Mouse (Mus musculus) c-Kit-positive CD71-positive TER-119-negative erythroid progenitor cells, embryonic 14.5 days (primary cell): ENCODE results near the gene Kl.

Experiments
- DNase-seq: peaks from one replicate; pipeline ENCODE4 v3.0.0-alpha.2; 2013; ENCODE audit warnings: low read depth

Gene Kl

DNA sequence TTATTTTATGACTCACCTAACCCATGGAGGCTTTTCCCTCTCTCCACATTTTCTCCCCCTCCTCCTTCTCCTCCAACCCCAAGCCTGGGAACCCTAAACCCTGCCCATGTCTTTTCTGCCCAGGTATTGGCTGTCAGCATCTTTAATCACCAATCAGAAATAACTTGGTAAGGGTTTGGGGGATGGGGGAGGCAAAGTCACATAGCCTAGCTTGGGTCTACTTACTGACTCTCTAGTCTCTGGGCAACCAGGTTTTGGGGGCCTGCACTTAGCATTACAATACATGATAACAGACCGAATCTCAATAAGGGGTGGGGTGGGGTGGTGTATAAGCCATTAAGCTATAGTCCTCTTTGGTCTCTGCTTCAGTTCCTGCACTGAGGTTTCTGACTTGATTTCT, 10.3 kb downstream of the Kl start:
- DNase-seq = no peak

DNA sequence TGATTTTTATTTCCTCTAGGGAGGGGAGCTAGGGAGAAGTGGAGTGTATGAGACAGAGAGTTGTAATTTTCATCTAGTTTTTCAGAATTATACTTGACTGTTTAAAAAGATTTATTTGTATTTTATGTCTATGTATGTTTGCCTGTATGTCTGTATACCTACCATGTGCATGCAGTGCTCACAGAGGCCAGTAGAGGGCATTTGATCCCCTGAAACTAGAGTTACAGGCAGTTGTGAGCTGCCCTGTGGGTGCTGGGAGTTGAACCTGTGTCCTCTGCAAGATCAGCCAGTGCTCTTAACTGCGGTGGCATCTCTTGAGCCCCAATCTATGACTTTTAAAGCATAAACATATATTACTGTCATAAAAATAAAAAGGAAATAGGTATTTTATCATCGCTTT, 15.5 kb downstream of the Kl start:
- DNase-seq = no peak

DNA sequence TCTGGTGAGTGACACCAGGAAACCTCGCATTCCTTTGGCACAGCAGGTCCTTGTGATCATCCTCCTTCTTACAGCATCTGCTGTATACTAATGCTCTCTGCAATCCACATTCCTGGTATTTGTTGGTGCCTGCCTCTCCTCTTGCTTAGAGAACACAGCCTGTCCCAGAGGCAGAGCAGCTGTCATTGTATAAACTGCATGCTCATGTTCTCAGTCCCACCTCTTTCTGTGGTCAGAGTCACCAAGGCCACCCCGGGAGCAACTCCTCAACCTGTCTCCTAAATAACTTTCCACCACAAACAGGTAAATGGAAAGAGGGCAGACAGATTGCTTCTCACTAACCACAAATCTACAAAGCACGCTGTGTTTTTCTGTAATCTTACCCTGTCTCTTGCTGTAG, 18.1 kb downstream of the Kl start:
- DNase-seq = no peak

DNA sequence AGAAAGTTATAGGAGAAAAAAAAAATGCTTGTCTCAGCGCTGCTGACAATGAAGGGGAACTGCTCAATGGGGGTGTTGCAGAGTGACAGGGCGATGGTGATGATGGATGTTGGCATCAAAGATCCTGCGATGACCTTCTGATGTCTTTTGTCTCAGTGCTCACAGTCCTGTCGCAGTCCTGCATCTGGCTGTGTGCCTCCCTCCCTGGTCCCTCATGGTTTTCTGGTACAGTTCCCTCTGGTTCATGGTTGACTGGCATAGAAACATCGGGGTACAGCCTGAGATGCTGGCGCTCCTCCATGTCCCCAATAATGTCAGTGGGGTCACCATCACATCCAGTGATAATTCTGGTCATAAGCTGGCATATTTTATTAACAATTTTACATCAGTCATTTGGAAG, 18.7 kb downstream of the Kl start:
- no peak for DNase-seq

DNA sequence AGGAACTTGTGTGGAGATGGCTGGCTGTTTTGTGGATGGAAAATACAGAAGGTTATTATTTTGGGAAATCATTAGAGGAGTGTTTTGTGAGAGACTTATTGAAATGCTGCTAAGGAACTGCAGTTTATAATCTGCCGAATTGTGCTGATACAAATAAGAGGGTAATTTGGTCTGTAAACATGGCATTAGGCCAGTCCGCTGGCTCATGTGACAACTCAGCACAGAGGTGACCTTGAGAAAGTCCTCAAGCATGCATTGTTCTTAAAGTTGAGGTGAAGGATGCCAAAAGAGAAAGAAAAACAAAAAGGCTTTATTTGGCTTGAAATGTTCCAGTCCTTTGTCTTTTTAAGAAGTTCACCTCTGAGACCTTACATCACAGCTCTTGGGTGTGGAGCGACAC, 21.8 kb downstream of the Kl start:
- DNase-seq = no peak

DNA sequence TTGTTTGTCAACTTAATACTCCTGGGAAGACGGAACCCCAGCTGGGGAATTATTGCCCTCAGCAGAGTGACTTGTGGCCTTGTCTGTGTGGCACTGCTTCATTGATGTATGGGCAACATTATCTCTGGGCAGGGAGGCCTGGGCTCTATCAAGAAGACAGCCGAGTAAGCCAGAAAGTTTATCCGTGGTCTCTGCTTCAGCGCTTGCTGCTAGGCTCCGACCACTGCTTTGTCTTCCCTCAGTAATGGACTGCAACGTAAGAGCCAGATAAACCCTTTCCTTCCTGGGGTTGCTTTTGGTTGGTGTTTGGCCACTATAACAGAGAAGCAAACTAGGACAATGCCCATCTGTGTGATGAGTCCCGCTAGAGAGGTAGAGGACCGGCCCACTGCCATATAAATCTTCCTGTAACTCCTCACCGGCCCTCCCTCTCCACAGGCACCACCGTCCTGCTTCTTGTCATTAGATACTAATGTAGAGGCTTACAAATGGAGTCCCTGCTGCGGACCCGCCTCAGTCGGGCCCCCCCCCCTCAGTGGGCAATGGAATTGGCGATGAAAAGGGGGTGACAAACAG, 25.1 kb downstream of the Kl start:
- no peak for DNase-seq

DNA sequence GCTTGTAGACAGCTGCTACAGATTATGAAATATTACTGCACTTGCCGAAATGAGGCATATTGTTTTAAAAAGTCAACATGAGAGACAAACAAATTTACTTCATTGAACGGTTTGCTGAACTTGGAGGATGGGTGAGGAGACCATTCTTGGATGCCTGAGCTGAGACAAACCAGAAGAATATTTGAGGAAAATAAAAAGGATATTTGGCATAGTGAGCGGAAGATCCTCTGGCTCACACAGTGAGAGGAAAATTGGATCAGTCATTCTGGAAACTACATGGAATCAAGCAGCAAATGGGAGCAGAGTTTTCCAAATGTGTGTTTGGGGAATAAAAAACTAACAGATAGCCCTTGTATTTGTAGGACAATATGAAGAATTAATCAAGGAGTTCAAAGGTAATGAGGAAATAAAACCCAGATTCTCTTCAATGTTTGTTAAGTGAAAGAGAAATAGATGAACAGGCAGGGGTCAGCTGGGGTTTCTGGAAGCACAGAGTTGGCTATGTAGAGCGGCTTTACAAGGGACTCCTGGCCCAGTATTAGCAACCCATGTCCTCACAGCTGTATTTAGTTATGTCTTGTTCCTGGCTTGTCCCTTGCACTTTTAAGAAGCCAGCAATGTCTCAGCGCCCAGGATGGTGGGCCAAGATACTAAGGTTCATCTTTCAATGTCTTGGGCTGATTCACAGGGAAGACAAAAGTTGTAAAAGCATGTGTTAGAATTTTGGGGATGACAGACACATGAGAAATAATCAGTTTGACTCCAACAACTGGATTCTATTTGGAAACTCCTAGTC, 27.1 kb downstream of the Kl start:
- no peak for DNase-seq

DNA sequence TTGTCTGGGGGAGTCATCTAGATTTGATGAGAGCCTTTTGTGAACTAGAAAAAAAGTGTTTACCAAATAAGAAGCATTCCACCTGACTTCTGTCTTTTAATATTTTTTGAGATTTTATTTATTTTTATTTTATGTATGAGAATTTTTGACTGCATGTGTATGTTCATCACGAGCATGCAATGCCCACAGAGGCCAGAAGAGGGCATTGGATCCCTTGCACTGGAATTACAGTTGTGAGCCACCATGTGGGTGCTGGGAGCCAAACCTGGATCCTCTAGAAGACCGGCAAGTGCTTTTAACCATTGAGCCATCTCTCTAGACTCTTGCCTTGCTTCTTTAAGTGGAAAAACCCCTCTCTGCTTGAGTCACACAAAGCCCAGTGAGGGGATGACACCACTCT, 29.7 kb downstream of the Kl start:
- DNase-seq = no peak

DNA sequence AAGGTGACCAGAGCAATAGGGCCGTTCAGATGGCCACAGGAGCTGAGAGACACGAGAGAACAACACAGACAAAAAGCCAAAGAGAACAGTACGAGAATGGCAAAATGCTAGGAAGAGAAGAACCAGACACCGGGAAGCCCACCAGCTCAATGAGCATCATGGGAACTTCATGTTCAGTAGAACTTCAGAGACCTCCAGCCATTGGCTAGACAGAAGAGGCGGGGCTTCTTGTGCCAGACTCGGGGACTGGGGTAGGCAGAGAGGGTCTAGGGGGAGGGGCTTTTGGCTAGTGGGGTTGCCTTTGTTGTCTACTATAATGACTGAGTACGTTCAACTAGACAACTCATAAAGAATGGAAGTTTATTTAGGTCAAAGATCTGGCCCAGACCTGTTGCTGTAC, 41.7 kb downstream of the Kl start:
- DNase-seq = no peak

DNA sequence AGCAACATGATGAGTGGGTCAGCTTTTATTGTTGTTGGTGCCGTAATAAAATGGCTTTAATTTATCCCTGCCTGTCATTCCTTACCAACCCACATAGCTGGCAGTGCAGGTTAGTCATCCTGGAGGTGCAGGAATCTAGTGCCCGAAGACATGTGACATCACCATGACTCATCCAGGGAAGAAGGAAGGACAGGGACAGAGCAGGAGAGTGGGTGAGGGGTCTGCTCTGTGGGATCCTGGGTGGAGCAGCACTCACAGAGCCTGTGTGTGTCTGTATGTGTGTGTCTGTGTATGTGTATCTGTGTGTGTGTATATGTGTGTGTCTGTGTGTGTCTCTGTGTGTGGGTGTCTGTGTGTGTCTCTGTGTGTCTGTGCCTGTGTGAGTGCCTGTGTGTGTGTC, 44.2 kb downstream of the Kl start:
- DNase-seq = no peak

DNA sequence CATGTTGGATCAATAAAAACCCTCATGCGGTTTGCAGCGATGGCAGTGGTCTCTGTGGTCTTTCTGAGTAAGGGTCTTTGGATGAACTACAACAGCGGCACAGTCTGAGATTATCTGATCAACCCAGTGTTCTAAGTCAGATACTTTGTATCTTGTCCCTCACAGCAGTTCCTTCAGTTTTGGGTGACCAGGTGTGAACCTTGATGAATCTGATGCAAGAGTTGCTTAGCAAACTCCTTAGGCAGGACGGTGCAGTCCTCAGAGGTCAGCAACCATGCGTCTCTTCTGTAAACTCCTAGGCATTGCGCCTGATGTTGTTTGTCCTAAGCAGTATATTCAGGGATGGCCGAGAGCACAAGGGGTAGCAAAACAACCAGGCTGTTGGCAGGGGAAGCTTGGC, 48.7 kb downstream of the Kl start:
- DNase-seq = no peak

DNA sequence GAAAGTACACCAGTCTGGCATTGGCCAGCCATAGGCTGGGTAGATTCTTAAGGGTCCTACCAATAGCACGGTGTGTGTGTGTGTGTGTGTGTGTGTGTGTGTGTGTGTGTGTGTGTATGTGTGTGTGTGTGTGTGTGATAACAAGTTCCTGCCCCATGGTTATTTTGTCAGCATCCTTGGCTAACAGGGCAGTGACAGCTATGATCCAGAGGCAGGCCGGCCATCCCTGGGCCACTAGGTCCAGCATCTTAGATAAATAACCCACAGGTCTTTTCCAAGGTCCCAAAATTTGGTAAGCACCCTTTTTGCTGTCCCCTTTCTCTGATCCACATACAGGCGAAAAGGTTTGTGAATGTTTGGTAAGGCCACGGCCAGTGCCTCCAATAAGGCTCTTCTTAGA, 49.6 kb downstream of the Kl start:
- no peak for DNase-seq

DNA sequence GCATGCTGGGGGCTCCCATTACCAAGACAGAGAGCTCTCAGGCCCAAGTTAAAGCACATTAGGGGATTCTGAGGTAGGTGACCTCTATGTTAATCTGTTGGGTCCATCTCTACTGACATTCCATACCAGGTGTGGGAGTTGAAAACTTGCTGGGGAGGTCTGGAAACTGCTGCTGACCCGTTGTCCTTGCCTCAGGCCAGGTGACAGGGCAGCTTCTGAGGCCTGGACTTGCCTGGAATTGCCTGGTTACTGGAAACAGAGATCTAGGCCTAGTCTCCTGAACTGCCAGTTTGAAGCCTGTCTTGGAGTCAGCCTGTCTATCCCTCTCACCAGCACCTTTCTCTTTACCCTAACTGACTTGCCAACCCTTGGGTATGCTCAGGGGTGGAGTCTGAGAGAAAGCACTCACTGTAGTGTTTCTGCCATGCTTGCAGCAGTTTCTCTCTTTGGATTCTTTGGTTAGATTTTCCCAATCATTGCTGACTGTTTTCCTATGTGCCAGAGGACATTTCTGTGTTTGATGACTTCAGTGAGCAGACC, 51.9 kb downstream of the Kl start:
- no peak for DNase-seq

DNA sequence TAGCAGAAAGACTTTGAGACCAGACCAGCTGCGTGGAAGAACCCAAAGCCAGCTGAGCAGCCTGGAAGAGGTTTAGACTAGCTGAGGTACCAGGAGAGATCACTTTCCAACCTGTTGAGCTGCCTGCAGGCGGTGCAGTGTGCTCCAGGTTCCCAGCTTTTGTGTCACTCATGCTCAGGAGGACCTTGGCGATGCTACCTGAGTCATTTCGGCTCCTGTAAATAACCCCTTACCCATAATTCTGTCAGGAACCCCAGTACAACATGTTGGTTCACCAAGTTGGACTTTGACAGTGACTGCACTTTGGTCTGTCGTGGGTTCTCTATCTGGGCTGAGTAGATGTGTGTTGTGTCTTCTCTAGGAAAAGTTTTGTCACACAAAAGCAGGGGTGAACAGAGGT, 66.0 kb downstream of the Kl start:
- DNase-seq = no peak

DNA sequence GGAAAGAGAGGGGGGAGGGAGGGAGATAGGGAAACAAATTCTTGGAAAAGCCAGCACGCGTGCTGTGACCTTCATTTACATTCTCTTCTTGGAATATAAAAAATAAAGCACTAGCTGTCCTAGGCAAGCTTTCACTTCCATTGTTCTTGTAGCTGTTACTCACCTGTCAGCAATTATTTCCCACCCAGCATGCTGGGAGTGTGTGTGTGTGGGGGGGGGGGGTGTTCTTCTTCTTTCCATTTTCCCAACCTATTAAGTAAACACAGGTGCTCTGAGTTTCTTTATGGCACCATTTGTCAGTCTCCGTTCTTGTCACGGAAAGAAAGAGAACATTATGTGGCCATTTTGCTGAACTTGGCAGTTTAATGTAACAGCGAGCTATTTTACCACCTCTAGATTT, 66.6 kb downstream of the Kl start:
- DNase-seq = no peak

DNA sequence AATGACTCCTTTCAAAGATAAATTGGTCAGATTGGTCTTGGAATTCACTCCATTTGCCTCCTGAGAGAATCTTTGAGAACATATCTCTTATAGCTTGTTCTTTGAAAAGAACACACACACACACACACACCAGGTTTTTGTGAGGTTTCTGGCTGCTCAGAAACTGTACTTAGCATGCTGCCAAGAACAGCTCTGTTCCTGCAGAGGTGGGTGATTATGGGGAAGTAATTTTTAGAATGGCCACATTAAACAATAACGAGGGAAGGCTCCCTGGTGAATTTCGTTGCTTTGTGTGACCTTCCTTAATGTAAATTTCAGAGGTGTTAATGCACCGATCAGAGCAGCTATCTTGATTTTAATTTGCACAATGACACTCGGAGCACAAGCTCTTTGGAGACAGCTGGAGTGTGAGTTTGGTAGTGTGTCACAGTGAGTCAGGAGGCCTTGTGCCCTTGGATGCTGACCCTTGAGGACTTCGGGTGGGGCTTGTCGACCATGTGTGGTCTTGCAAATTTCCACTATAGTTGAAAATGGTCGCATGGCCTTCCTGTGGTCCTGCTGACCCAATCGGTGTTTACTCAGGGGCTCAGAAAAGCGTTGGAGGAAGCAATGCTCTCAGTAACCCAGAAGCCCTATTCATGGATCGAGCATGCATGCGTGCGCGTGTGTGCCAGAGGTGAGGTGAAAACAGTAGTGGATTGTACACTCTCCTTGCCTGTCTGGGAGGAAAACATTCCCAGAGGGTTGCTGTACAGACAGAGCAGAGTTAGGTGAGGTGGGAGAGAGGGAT, 67.8 kb downstream of the Kl start:
- no peak for DNase-seq

DNA sequence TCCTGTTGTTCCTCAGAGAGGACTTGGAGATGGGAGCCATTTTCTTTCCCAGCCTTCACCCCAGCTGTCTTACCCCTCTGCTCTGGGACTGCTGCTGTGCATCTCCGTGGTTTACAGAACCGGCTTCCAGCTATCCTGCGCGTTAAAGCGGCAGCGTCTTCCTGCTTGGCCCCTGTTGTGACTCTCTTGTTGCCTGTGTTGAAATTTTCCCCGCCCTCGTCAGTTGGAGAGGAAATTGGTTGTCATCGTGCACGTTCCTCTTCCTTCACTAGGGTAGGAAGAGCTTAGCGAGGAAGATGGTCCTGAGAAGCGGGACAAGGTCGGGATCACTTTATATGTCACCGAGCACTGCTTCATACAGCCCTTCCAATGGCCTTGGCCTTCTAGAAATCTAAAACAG, 68.4 kb downstream of the Kl start:
- DNase-seq = no peak

DNA sequence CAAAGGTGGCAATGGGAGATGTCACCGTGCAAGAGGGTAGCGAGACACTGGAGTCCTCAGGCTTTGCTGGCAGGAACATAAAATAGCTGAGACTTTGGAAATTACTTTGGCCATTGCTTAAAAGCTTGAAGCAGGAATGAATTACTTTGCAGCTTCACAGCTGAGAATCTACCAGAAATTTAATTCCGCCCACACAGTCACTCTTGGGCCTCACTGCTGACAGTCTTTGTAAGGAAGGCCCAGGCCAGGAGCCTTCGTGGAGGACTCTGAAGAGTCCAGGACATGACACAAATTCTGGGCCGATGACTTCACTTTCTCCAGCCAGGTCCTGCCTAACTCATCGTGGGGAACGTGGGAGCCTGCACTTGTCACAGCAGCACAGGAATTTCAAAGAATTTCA, 69.6 kb downstream of the Kl start:
- no peak for DNase-seq

DNA sequence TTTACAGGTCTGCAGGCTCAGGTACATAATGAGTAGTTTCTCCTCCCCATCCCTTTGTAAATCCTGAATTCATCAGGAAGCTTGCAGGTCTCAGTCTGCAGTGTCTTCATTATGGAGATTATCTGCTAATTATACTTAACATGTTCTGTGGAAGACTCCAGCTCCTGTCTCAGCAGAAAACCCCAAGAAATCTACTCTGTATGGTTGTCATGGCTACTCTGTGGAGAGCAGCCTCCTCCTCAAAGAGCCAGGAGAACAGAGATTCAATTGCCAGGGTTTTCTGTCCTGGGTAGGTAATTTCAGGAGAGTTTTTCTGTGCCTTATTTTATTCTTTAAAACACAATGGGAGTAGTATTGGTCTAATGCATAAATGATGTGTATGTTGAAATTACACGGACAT, 70.5 kb downstream of the Kl start:
- DNase-seq = no peak

DNA sequence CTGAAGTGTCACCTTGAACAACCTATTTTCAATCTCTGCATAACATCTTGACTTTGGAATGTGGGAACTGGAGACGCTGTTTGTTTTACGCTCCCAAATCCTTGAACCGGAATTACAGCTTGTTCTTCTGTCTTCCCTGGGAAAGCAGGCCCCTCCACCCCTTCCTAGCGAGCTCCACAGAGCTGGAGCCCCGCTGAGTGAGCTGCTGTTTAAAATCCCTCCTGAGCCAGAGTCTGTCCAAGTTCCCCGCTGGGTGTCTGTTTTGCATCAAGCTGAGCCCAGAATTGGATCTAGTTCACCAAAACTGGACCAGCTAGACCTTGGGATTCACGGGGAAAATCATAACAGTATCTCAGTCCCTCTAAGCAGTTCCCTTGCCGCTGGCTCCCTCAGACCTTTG, 71.1 kb downstream of the Kl start:
- no peak for DNase-seq

DNA sequence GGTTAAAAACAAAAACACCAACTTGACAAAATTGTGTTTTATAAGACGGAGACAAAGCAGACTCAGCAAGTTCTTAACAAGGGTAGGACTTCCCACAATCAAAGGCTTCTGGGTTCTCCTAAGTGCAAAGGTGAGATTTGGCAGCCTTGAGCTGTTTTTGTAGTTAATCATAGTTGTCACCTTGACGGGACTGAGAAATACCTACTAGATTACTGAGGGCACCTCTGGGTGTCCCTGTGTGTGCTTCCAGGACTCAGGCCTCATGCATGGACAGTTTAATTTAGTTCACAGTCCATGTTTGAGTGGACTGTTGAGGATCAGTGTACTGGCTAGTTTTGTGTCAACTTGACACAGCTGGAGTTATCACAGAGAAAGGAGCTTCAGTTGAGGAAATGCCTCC, 72.1 kb downstream of the Kl start:
- DNase-seq = no peak

DNA sequence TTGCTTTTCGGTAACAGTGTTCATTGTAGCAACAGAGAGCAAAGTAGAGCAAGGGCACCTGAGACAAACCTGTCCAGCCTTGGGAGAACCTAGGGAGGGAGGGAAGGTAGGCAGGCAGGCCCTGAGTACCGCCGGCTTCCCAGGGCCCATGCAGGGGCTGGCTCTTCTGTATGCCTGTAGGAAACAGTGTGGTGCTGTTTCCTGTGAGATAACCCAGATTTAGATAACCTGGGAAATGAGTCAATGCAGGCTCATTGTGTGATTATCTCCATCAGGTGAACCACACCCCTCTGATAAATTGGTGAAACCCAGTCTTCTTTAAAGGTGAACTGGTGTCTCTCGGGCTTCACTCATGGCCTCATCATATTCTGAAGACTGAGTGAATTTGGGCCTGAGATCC, 73.7 kb downstream of the Kl start:
- no peak for DNase-seq

DNA sequence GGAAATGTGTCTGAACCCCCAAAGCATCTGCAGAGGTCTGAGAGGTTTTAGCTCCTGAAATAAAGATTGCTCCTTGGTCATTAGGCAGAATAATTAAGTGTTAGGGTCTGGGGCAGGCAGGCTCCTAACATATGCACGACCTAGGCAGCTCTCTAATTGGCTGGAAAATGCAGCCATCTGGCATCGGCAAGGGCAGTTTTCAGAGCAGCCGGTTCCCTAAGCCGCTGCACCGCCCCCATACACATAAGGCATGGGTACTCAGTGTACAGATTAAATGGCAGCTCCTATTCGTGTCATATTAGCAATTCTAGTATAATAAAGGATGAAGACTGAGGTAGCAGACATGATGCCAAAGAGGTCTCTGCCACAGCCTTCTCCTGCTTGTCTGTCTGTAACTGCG, 74.8 kb downstream of the Kl start:
- DNase-seq = no peak
